Mouse (Mus musculus) erythroid progenitor cell, adult 5-6 weeks (primary cell): Measurements from ENCODE around the gene P3h2. TPM values are rescaled to one million over a fixed set of nuclear protein-coding genes. Genes with fewer than 3 reads are reported as not detected.

ENCODE experiments used
- ATAC-seq: replicated peaks from 2 replicates; pipeline ENCODE4 v1.8.0; 2016; ENCODE audit warnings: moderate number of reproducible peaks, mild to moderate bottlenecking, moderate TSS enrichment, inconsistent platforms; ENCODE audit not compliant: poor library complexity, low FRiP score, severe bottlenecking
- total RNA-seq, 2 experiments: library from RNA; stranded (forward) in 1 of 2; stranded (reverse) in 1 of 2; fragments of 150-400 nt in 1 of 2; fragments of 186-747, 209-891 nt in 1 of 2; gene quantifications; 2 replicates each; pipeline versions ENCODE4 v1.2.3 to v1.2.4; 2015 to 2017; ENCODE audit warnings: low replicate concordance in 2 of 2

P3h2 gene
- total RNA-seq, 2 experiments from 2014 or later = not detected

DNA sequence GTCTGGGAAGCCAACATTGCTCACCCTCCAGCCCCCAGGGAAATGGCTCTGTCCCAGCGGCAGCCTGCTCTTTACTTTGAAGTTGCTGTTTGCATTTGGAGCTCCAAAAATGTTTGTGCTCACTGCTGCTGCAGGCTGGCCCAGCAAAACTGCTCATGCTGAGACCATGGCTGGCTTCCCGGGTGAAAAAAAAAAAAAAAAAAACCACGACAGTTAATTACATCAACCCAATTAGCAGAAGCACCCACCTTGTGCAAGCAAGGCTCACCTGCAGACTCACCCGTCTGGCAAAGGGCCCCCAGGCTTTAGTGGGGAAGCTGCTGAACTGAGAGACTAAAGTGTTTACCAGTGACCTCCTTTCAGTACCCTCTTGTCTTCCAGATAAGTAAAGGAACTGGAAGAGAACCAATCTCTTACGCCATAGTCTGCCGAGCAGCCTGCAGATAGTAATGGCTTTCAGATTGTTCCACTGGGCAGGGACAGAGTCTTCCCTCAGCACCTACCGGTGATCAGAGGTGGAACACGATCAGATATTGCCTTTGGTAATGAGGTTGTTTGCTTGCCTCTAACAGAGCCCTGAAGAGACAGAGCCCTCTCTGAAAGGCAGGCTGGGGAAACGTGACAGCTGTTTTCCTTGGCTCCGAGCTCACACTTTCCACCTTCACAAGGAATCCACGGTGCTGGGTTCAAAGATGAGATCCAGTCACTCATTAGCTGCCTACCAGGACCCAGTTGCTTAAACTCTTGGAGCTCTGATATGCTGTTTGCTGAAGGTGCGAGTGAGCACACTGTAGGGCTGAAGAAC is 160.2 kb downstream of the P3h2 start:
- no peak for ATAC-seq

DNA sequence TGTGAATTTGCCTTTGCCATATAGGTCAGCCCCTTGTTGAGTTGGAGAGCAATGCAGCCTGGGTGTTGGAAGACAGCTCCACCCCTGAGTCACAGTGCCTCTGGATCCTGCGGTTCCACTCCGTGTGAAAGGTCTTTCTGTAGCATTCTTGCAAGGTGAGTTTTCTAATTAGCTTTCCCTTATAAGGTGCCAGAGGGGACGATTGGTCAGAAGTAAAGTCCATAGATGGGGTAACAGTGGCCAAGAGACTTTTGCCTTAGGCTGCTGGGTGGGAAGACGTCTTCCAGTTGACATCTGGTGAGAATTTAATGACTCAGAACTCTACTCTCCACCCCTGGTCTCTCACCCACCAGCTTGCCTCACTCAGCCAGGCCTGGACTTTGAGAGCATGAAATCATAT is 163.3 kb downstream of the P3h2 start:
- ATAC-seq = no peak

DNA sequence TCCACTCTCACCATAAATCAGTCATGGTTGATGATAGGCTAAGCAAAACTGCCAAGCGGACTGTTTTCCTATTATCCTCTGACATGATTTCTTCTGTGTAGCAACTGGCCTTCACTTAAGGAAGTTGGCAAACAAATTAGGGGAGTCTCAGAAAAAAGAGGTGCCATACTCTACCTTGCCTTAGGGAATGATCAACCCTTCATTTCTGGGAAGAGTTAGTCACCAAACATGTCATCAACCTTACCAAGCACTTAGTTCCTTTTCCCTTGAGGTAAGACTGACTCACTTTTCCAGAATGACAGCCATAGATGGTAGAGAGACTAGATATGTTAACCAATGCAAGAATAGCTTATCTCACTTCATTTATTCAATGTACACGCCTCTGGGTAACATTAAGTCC is 171.4 kb downstream of the P3h2 start:
- ATAC-seq = no peak

DNA sequence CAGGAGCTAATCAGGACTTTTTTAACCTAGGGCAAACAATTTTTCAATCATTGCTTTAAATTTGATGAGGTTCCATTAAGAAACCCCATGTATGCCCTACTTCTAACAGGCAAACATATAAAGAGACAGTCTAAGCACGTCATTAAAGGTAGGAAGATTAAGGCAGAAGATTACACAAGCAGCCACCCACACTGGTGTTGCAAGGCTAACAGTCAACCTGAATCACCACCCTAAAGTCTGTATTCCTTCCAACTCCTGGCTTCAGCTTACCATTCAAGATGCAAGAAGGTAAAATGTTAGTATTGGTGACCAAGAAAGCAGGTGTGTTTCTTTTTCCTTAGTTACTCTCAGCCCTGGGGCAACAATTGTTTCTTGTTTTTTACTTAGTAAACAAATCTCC is 193.4 kb downstream of the P3h2 start:
- ATAC-seq = no peak
